Mouse (Mus musculus): ENCODE measurements around the gene Gm10840.
"Not testable (repeated sequence)": the region's sequence is repeated elsewhere in the genome, so short reads cannot be mapped to it uniquely, and the experiment has no call there.

Gene Gm10840

DNA sequence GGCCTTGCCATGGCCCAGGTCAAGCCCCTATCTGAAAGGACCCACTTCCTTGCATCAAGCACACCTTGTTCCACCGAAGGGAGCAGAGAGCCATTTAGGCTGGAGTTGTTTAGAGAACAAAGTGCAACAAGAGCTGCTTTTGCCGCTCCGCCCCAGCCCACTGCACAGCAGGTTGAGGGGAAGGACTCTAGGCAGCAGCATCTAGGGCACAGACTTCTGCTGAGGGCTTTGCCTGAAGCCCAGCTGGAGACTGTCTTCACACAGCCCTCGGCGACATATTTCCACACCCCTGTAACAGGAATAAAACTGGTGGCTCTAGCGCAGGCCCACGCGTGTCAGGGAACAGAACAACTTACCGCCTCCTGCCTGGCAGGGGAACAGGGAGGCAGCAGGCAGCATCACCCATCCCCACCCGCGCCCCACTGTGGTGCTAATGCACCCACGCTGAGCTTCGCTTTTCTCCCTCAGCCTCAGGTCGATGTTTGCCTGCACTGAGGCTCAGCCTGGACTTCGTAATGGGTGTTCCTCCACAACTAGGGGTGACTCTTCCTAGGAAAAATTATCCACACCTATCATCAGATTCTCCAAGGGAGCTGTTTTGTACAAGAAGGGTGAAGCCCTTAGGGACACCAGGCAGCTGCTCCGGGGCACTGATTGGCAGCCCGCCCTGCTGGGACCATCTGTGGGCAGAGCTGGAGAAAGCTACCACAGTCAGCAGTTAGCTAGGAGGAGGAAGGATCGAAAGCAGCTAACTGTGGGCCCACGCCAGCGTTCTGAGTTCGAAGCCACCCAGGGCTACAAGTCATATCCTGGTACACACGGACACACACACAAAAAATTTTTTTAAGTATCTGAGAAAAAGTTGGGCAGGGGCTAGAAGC is at the start of gene Gm10840, which contains the start of gene Limd2:
Gene Gm10840 (plus strand): TSS at position 10 of the 881 bp plus-strand sequence.
Gene Limd2 (minus strand): TSS at position 20 of the 881 bp plus-strand sequence.
- no peak for DNase-seq (ENCODE audit: low read depth, low spot score)

GRCm38 (mm10) chr11:106111688-106112087 is 49.0 kb upstream of the Gm10840 start:
- no peak for DNase-seq (ENCODE audit: low read depth, low spot score)

GRCm38 (mm10) chr11:106122221-106122620 is 38.4 kb upstream of the Gm10840 start:
- no peak for DNase-seq (ENCODE audit: low read depth, low spot score)

DNA sequence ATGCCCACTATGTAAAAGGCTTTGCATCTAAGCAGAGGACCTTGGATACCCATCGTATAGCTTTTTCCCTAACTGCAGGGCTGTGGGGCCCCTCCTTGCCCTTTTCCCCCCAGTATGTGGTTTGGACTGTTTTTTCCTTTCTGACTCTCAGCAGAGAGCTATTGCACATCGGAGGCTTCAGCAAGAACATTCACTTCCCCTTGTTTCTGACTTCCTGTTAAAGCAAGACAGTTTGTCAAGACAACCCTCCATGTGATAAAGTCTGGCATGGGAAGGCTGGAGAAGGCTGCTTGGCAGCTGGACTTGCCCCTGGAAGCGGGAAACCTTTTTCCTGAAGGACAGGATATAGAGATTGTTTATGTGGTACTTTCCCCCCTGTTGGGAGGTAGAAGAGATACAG is 37.9 kb upstream of the Gm10840 start:
- no peak for DNase-seq (ENCODE audit: low read depth, low spot score)

DNA sequence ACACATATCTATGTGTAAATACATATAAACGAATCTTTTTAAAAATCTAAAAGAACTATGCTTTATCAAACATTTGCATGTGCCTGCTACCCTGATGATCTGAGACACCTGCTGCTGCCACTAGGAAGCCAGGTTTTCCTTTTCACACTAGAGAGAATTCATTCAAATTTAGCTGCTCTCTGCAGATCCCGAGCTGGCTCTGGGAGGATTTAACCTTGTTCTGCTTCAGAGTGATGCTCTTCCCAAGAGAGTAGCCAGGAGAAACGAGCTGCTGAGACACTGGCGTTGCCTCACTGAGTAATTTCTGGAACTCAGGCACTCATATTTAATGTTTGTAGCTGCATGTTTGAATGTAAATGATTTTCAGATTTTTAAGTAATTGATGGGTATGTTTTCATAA is 35.9 kb upstream of the Gm10840 start:
- DNase-seq (ENCODE audit: low read depth, low spot score) = no peak

DNA sequence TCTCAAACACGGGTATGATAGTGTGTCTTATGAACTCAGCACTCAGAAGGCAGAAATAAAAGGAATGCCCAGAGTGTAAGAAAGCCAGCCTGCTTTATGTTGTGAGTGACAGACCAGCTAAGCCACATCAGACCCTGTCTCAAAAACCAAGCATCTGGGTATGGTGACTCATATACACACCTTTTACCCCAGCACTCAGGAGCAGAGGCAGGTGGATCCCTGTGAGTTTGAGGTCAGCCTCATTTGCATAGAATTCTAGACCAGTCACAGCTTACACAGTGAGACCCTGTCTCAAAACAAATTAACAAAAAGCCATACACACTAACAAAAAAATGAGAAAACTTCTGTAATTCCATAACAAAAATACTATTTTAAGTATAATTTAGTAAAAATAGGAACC is 34.8 kb upstream of the Gm10840 start:
- no peak for DNase-seq (ENCODE audit: low read depth, low spot score)

DNA sequence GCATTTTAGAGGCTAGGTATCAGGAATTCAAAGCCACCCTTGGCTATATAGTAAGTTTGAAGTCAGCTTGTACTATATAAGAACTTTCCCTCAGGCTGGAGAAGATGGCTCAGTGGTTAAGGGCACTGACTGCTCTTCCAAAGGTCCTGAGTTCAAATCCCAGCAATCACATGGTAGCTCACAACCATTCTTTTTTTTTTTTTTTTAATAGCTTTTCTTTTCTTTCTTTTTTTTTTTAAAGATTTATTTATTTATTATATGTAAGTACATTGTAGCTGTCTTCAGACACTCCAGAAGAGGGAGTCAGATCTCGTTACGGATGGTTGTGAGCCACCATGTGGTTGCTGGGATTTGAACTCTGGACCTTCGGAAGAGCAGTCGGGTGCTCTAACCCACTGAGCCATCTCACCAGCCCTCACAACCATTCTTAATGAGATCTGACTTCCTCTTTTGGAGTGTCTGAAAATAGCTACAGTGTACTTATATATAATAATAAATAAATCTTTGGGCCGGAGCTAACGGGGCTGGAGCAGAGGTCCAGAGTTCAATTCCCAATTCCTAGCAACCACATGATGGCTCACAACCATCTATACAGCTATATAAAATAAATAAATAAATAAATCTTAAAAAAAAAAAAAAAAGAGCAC is 33.8 kb upstream of the Gm10840 start:
- DNase-seq (ENCODE audit: low read depth, low spot score) = not testable (repeated sequence)

GRCm38 (mm10) chr11:106129477-106129876 is 31.2 kb upstream of the Gm10840 start:
- no peak for DNase-seq (ENCODE audit: low read depth, low spot score)

- DNase-seq (ENCODE audit: low read depth, low spot score) = no peak
Observed at GRCm38 (mm10) chr11:106132516-106132915, 28.1 kb upstream of the Gm10840 start.

- no peak for DNase-seq (ENCODE audit: low read depth, low spot score)
Observed at GRCm38 (mm10) chr11:106134580-106135528, 25.8 kb upstream of the Gm10840 start.

GRCm38 (mm10) chr11:106151219-106151618 is 9.4 kb upstream of the Gm10840 start:
- DNase-seq (ENCODE audit: low read depth, low spot score) = no peak

GRCm38 (mm10) chr11:106152132-106152531 is 8.5 kb upstream of the Gm10840 start:
- no peak for DNase-seq (ENCODE audit: low read depth, low spot score)

DNA sequence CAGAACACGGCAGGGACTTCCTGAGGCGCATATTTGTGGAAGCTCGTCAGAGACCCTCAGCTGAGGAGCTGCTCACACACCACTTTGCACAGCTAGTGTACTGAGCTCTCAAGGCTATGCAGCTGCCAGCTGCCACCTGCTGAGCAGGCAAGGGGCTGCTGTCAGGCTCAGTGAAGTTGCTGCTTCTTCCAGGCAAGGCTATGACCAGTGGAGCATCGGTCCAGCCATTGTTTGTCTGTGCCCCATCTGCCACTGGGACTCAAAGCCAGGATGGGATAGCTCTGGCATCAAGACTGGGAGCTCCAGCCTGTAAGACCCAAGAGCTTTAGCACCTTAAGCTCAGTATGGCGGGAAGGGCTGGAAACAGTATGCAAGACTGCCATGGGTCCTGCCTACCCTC is 6.6 kb upstream of the Gm10840 start:
- DNase-seq (ENCODE audit: low read depth, low spot score) = no peak

GRCm38 (mm10) chr11:106154770-106155169 is 5.9 kb upstream of the Gm10840 start:
- DNase-seq (ENCODE audit: low read depth, low spot score) = no peak

DNA sequence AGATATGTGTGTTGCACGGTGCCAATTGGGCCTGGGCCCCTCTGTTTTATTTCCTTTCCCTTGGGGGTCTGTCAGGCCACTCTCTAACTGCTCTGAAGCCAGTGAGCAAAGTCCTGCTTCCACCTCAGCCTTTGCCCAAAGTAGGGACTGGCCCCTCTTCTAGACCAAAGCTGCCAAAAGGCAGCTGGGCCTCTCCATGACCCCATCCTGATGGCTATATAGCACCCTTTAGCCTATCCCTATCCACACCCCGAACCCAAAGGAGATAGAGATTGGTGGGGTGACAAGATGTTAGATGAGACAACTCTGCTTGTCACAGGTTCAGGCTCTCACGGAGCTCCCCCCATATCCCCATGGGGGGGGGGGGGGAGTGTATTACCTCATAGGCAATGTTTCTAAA is 4.9 kb upstream of the Gm10840 start:
- no peak for DNase-seq (ENCODE audit: low read depth, low spot score)

GRCm38 (mm10) chr11:106156257-106156656 is 4.4 kb upstream of the Gm10840 start:
- DNase-seq (ENCODE audit: low read depth, low spot score) = no peak

GRCm38 (mm10) chr11:106157154-106157553 is 3.5 kb upstream of the Gm10840 start:
- DNase-seq (ENCODE audit: low read depth, low spot score) = no peak

DNA sequence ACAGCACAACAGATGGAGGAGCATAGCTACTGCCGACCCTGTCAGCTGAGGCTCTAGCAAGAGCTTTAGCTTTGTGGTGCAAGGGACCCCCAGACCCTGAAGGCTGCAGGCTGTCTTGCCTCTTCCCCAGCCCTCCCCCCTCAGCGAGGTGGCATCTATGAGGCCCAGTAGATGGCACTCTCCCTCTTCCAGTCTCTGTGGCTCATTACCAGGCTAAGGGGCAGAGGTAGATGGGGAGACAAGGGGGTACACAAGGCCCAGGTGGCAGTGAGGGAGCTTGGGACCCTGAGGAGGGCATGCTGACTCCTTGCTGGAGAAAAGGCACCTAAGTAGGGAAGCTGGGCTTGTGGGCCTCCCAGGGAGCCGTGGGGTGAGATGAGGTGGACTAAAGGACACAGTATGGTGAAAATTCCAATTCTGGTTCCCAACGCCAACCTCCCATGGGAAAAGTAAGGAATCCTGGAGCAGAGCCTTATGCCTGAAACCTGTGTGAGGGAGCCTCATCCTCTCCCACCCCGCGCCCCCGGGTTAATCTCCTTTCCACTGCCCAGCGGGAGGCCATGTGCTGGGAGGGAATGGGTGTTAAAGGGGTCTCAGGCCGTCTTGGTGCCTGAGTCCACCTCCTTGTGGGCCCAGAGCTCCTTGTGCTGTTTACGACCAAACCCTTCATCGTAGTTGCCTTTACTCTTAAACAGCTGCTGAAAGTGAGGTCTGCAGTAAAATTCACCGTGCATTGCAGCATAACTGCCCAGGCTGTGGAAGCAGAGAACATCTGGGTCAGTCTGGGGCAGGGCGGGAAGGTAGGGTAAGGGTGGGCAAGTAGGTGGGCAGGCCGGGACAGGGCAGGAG is 2.3 kb upstream of the Gm10840 start:
- DNase-seq (ENCODE audit: low read depth, low spot score) = no peak

- DNase-seq (ENCODE audit: low read depth, low spot score) = no peak
Observed at GRCm38 (mm10) chr11:106158930-106159215, 1.8 kb upstream of the Gm10840 start.

GRCm38 (mm10) chr11:106159216-106159920 is 1.3 kb upstream of the Gm10840 start:
- DNase-seq (ENCODE audit: low read depth, low spot score) = no peak
